Mouse (Mus musculus): ENCODE results near the gene Msl1. TPM values are rescaled to one million over a fixed set of nuclear protein-coding genes. Genes with fewer than 3 reads are reported as not detected.

The Msl1 gene
- total RNA-seq, 2 experiments from 2014 or later, result 119 to 121 TPM

DNA sequence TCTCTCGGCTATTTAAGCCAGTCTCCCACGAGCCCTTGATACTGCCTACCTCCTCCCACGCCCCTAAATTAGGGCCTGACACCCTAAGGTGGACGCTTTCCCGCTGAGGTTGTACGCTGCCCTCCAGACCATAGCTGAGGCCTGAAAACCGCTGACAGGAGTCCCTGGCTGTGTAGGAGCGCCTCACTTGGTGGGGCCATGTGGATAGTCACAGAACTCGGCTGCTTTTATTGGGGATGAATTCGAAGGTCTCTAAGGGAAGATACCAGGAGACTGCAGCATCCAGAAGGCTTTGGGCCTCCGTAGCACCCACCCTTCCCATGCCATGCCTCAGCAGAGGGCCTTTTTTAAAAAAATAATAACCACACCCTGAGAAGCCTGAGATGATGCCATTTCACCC lies 42.6 kb downstream of the Msl1 start:
- DNase-seq (ENCODE audit: low spot score in 2 of 2), result no peak

DNA sequence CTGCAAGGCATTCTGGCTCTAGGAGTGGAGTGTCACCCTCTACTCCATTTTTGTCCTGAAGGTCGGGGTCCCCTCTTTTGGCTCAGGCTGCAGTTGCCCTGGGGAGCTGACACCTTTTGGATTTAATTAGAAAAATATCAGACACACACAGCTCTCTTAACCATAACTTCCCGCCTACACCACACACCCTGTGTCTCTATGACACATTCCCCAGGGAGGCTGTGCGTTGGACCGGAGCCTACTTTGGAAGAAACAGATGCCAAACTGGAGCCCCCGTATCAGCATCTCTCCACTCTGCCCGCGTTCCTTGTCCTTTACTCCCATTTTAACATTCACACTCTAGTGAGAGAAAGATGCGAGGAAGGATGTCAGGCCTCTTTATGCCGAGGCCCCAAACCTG lies 43.2 kb downstream of the Msl1 start:
- no peak for DNase-seq (ENCODE audit: low spot score in 2 of 2)

DNA sequence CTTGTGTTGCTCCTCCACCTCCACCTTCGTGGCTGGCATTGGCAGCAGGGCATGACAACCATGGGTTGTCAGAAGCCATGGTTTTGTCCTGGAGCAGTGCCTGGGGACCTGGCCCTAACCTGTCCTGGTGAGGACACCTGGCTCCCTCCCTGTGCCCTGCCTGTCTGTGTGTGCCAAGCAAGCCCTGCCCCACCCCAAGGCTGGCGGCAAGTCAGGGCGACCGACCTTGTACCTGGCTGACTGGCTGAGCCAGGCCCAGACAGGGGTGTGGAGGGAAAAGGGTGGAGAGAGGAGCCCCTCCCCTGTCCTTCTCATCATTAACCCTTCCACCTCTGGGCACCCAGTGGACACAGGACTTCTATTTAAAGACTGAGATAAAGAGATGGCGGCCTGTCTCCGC lies 44.1 kb downstream of the Msl1 start:
- no peak for DNase-seq (ENCODE audit: low spot score in 2 of 2)

DNA sequence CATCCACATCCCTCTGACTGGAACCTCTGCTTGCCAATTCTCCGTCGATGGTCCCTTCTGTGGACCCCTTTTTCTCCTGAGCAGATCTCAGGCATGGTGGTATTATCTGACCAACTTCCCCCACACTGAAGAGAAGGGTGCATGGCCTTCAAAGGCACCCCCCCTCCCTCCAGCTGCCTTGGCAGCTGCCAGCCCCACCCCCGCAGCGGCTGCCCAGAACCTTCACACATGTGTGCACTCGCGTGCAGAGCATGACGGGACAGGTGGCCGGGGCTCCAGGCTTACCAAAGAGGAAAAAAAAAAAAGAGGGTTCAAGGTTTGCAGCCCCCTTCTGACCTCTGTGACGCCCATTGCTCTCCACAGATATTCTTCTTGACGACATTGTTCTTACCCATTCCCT lies 44.6 kb downstream of the Msl1 start:
- no peak for DNase-seq (ENCODE audit: low spot score in 2 of 2)

DNA sequence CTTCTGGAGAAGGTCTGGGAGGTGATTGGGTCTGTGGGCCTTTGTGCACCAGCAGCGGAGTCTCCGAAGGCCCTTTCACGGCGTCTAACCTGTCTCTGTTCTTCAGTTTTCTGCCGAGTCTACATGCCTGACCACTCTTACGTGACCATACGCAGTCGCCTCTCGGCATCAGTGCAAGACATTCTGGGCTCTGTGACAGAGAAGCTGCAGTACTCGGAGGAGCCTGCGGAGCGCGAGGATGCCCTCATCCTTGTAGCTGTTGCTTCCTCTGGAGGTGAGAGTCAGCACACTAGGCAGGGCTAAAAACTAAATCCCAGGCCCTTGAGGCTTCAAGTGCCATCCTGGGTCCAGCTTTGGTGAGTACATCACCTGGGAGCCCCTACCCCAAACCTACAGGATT lies 50.7 kb downstream of the Msl1 start:
- DNase-seq (ENCODE audit: low spot score in 2 of 2), result no peak

DNA sequence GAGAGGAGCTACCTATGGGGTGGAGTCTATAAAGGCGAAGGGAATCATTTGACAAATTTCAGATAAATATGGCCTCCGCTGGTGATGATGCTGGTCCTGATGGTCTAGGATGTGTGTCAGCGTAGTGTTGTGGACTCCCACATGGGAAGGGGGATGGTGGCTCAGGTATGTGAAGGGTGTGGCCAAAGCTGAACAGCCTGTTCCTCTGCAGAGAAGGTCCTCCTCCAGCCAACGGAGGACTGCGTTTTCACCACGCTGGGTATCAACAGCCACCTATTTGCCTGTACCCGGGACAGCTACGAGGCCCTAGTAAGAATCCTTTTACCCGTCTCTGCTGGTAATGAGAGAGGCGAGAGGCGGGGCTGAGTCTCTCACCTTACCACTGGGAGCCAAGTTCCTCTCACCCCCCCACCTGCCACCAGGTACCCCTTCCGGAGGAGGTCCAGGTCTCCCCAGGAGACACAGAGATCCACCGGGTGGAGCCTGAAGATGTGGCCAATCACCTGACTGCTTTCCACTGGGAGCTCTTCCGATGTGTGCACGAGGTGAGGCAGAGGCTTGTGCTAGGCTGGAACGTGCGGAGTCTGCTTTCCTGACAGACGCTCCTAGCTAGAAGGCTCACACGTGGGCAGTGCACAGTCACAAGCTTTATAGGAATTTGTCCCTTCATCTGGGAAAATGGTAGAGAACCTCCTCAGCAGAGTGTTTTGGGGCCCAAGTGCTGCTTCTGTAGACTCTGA lies 51.7 kb downstream of the Msl1 start:
- DNase-seq (ENCODE audit: low spot score in 2 of 2), result no peak

DNA sequence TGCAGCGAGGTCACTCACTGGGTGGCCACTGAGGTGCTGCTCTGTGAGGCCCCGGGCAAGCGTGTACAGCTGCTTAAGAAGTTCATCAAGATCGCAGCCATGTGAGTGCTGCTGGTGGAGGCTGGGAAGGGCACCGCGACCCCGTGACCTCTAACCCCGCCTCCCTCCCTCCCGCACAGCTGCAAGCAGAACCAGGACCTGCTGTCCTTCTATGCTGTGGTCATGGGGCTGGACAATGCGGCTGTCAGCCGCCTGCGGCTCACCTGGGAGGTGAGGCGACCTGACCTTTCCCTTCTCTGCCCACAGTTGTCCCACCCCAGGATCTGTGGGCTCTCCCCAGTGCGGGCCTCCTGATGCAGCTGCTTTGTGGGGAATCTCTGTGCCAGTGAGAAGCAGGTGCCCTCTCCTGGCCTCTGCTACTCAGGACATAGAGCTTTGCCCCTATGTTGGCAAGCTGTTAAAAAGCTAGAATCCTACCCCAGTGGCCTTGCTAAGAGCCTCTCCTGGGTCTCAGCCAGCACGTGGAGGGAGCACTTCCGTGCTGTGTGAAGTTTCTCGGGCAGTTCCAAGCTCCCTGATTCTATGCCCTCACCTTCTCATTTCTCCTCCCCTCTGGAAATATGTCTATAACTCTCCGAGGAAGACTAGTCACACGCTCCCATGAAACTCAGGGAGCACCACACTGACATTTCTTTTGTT lies 54.0 kb downstream of the Msl1 start:
- DNase-seq (ENCODE audit: low spot score in 2 of 2), result no peak

DNA sequence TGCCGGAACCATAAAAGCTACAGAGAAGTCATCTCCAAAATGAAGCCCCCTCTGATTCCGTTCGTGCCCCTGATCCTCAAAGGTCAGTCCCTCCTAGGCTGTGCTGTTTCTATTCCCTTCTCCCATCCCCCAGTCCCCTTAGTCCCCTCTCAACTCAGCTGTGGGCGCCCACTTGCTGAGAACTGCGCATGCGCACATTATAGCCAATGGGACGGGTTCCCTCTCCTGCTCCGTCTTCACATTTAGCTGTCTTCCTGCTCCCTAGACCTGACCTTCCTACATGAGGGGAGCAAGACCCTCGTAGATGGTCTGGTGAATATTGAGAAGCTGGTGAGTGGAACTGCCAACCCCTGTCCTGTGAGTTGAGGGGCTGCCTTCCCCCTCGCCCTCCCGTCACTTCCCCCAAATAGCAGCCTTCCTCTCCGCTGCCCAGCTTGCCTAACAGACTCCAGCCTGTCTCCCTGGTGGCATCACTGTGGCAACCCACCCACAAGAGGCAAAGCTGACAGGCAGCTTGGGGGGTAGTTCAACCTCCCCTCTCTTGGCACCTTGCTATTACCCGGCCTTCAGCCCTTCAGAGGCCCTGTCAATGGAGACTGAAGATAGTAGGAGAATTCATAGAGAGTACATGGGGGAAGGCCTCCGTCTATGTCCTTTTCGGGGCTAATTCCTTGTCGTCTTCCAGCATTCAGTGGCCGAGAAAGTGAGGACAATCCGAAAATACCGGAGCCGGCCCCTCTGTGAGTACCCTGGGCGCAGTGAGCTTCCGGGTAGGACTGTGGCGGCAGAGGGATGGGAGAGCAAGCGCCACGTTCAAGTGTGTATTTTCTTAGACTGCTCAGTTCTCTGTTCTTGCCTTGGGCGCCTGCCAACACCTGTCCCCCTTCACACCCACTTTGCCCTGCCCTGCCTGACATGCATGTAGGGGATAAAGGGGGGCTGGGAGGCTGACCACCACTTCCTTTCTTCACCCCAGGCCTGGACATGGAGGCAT lies 55.1 kb downstream of the Msl1 start:
- no peak for DNase-seq (ENCODE audit: low spot score in 2 of 2)

DNA sequence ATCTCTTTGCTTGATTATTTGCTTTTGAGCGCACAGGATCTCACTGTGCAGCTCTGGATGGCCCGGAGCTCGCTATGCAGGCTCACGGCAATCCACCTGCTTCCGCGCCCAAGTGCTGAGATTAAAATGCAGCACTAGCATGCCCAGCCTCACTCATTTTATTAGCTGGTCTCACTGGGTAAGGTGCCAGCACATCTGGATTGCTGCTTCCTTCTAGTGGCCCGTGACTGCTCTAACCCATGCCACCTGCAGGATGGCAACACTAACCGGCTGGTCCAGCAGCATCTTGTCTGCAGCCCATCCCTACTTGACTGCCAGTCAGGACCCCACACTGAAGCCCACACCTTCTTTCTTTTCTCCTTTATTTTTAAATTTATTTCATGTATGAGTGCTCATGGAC lies 58.8 kb downstream of the Msl1 start:
- DNase-seq (ENCODE audit: low spot score in 2 of 2), result no peak

DNA sequence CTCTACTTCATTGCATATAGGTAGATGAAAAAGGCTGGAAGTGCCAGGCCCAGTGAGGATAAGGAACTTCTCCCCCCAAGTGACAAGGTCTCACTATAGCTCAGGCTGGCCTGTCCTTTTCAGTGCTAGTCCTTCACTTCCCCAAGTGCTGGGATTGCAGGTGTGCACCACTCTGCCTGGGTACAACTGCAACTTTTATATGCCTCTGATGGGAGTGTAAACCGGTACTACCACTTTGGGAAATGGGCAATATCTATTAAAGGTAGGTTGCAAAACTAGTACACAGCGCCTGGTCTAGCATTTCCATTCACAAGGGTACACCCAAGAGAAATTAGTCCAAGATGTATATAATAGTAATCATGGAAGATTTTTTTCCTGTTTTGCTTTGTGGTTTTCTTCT lies 59.3 kb downstream of the Msl1 start:
- DNase-seq (ENCODE audit: low spot score in 2 of 2), result no peak

Other genes starting within 250 kb of the Msl1 start
- 1 to 10 TPM in 1 of 2 experiments, under 1 TPM in 1; 0.36 to 1.4 TPM for gene Ikzf3, start 249.5 kb upstream of the Msl1 start, total RNA-seq (2021)
- under 1 TPM in 1 of 2 experiments, not detected in 1; 0.45 TPM for gene Zpbp2, start 244.4 kb upstream of the Msl1 start, total RNA-seq (2021)
- gene Ormdl3, start 208.1 kb upstream of the Msl1 start, total RNA-seq (2021), result 10 to 100 TPM; 74.7 to 84.1 TPM
- gene Lrrc3c, start 197.2 kb upstream of the Msl1 start, total RNA-seq (2021), result not detected
- gene Gm12355, start 169.9 kb upstream of the Msl1 start, total RNA-seq (2021), result 10 to 100 TPM; 23.3 to 26.6 TPM
- 10 to 100 TPM; 12.0 to 14.5 TPM for gene Gsdma3, start 169.2 kb upstream of the Msl1 start, total RNA-seq (2021)
- gene Gsdma2, start 148.8 kb upstream of the Msl1 start, total RNA-seq (2021), result under 1 TPM; 0.25 to 0.48 TPM
- not detected for gene Gsdma, start 131.2 kb upstream of the Msl1 start, total RNA-seq (2021)
- 100 to 1,000 TPM; 137 to 147 TPM for gene Psmd3, start 113.0 kb upstream of the Msl1 start, total RNA-seq (2021)
- not detected for gene Csf3, start 94.3 kb upstream of the Msl1 start, total RNA-seq (2021)
- 10 to 100 TPM; 75.7 to 84.8 TPM for gene Med24, start 66.1 kb upstream of the Msl1 start, total RNA-seq (2021)
- 100 to 1,000 TPM; 181 to 195 TPM for gene Thra, start 54.9 kb upstream of the Msl1 start, total RNA-seq (2021)
- 100 to 1,000 TPM; 104 to 115 TPM for gene Nr1d1, start 20.2 kb upstream of the Msl1 start, total RNA-seq (2021)
- 10 to 100 TPM; 45.2 to 54.8 TPM for gene Casc3, start 9.4 kb downstream of the Msl1 start, total RNA-seq (2021)
- gene Rapgefl1, start 41.3 kb downstream of the Msl1 start, total RNA-seq (2021), result 1 to 10 TPM; 2.6 to 3.0 TPM
- 10 to 100 TPM; 18.4 to 19.7 TPM for gene Wipf2, start 68.1 kb downstream of the Msl1 start, total RNA-seq (2021)
- 1 to 10 TPM; 7.5 to 9.1 TPM for gene Cdc6, start 112.3 kb downstream of the Msl1 start, total RNA-seq (2021)
- gene Rara, start 132.3 kb downstream of the Msl1 start, total RNA-seq (2021), result 10 to 100 TPM; 46.4 to 50.6 TPM
- 1 to 10 TPM in 1 of 2 experiments, under 1 TPM in 1; 0.50 to 1.0 TPM for gene Gjd3, start 187.5 kb downstream of the Msl1 start, total RNA-seq (2021)
- 100 to 1,000 TPM in 1 of 2 experiments, 10 to 100 TPM in 1; 97.3 to 114 TPM for gene Top2a, start 228.7 kb downstream of the Msl1 start, total RNA-seq (2021)
- gene Igfbp4, start 245.7 kb downstream of the Msl1 start, total RNA-seq (2021), result 100 to 1,000 TPM; 223 to 254 TPM

All from adrenal gland, postnatal 4 days (tissue).